Mouse (Mus musculus): Measurements from ENCODE around the gene 4930519G04Rik.
"Not testable (repeated sequence)": the region's sequence is repeated elsewhere in the genome, so short reads cannot be mapped to it uniquely, and the experiment has no call there.

4930519G04Rik gene

DNA sequence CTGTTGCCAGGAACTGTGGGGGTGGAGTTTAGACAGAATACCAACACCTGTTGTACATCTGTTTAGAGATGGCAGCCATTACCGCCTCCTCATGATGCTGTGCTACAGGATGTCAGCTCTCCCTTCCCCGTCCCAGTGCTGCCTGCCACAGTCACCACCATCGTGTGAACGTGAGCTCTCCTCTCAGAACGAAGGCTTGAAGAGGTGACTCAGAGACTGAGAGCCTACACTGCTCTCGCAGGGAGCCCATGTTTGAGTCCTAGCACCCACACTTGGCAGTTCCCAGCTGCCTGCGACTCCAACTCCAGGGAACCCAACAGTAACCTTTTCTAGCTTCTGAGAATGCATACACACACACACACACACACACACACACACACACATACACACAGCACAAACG, 61.4 kb downstream of the 4930519G04Rik start:
- no peak for DNase-seq

DNA sequence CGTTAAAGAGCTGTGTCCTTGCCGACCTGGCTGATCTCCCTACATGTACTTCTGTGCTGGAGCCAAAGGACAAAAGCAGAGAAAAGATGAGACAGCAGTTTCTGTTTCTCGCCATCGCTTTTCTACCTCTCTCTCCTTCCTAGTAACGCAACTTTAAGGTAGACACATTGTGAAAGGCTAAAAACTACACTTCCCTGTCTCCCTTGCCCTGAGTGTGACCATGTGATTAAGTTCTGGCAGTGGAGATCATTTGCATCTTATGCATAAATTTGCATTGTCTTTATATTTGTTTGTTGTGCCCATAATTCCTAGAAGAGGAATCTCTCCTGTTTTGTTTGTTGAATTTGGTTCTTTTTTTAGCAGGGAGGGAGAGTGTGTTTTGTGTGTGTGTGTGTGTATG, 62.4 kb downstream of the 4930519G04Rik start:
- no peak for DNase-seq

DNA sequence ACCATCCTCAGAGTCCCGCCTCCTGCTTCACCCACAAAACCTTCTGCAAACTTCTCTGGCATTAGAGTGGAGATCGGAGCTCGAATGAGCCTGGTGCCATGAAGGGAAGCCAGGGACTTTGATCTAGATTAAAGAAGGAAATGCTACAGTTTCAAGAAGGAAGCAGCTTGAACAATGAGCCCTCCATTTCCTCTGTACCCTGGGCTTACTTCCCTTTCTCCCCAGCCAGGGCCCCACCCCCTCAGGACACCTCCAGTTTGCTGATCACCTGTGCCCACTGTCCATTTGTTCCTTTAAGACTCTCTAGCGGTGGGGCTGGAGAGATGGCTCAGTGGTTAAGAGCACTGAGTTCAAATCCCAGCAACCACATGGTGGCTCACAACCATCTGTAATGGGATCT, 63.3 kb downstream of the 4930519G04Rik start:
- DNase-seq: peak; percentile 36 to 42

DNA sequence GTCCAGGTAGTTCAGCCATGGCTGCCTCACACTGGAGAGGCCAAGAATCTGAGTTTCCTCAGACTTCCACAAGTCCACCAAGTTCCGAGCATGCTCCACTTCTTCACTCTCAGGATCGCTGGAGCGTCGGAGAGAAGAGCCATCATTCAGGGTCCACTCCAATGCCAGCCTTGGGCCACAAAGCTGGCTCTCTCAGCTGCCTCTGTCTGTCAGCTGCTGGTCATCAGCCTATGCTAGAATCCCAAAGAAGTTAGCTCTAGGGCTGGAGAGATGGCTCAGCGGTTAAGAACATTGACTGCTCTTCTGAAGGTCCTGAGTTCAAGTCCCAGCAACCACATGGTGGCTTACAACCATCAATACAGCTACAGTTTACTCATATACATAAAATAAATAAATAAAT, 63.9 kb downstream of the 4930519G04Rik start:
- not testable (repeated sequence) for DNase-seq

DNA sequence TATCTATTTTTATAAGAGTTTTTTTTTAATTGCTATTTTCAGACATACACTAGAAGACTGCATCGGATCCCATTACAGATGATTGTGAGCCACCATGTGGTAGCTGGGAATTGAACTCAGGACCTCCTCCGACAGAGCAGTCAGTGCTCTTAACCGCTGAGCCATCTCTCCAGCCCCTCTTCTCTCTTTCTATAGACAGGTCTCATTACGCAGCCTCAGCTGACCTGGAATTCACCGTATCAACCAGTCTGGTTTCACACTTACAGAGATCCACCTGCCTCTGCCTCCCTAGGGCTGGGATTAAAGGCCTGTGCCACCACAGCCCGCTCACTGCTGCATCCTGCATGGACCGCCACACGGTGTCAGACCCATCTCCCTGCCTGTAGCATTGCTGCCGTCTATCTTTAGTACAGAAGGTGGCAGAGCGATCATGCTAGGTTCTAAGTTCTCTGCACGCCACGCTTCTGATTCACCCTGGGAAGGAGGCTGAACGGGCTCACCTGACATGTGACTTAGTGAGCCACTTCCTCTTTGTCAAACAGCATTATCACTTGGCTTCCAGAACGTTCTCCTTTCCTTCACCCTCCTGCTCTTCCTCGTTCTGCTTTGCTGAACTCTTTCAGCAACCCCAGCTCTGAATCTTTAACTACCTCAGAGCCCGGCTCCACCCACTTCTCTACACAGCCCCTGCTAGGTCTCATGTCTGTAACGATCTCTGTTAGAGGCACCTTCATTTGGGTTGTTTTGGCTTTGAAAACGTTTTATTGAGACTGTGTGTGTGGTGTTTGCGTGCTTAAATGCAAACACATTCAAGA, 68.3 kb downstream of the 4930519G04Rik start:
- DNase-seq: peak; percentile 33 to 42

DNA sequence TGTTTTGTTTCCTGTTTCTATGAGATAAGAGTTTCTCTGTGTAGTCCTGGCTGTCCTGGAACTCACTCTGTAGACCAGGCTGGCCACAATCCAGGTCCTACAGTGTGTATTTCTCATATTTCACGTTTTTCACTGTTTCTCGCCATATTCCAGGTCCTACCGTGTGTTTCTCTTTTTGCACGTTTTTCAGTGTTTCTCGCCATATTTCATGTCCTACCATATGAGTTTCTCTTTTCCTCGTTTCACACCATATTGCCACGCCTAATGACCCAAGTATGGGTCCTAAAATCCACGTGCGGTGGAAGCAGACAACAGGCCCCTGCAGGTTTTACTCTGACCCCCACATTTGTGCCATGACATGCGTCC, 68.9 kb downstream of the 4930519G04Rik start:
- no peak for DNase-seq

DNA sequence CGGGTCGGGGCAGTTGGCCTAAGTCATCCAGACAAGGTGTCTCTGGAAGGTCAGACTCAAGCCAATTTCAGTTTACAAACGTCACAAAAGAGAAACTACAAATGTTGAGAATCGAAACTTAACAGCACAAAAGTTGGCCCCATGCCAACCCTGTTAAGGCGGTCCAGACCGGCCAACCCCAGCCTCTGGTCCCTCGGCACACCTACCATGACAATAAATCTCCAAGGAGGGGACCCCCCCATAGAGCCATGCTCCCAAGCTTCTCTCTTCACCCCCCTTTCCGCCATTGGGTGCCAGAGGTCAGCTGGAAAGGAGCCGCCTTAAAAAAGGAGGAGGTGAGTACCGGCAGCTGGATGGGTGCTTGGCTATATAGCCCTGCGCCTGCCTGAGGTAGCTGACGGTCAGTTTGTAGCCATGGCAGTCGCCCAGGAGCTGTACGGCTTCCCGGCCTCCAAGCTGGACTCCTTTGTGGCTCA, 69.6 kb downstream of the 4930519G04Rik start, which contains the start of gene Oasl1:
Gene Oasl1, plus strand, starts transcription at position 243 of the 476 bp plus-strand sequence.
- peak; percentile 58 to 65 for DNase-seq

DNA sequence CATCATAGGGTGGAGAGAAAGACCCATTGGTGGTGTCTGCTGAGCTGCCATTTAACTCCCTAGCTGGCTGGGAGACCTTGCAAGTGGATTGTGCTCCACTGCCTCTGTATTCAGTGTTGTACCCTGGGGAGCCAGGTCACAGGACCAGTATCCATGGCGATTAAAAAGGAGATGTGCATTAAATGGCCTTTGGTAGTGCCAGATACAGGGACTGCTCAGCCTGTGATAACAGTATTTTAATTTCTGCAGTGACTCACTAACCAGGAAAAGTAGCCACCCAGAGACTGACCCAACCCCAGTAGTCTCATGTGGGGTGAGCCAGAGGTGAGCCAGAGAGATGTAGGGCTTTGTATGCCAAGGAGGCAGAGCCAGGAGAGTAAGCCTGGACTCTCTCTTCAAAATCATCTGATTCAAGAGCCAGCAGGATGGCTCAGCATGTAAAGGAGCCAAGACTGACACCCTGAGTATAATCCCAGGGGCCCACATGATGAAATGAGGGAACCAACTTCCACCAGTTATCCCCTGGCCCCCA, 72.8 kb downstream of the 4930519G04Rik start:
- DNase-seq: no peak

DNA sequence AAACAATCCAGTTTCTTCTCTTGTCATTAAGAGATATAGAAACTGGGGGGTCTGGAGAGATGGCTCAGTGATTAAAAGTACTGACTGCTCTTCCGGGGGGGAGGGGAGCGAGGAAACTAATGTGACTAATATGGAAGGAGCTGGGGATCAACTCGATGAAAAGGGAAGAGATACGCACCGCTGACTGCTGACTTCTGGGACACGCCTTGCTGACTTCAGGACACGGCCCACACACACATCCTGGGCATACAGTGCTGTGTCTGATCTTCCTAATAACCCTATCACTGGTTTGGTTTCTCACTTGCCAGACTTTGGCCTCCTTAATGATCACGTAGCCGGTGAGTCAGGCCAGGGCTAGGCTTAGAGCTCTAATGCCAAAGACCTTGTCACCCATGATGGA, 73.3 kb downstream of the 4930519G04Rik start:
- DNase-seq: no peak

DNA sequence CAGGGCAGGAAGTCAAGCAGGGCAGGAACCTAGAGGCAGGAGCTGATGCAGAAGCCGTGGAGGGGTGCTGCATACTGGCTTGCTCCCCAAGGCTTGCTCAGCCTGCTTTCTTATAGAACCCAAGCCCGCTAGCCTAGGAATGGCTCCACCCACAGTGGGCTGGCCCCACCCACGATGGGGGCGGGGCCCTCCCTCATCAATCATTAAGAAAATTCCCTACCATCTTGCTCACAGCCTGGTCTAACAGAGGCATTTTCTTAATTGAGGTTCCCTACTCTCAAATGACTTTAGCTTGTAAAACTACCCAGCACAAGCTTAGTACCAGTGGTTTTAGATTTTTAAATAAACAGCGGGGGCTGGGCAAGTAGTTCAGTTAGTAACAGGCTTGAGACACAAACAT, 78.2 kb downstream of the 4930519G04Rik start:
- DNase-seq: no peak

DNA sequence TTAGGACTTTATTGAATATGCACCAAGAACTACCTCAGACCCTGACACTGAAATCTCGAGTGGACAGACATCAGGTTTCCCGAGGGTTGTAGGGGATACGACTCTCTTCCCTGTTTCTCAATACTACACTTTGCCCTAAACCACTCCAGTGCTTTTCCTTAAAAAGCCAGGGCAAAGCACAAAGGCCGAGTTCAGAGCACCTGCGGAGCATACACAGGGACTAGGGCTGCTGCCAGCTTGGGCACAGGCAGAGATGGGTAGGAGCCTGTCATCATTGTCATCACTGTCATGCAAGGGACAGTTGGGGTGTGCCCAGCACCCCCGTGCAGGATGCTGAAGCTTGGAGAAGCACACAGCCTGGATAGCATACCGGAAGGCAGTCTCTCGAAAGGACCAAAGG, 79.7 kb downstream of the 4930519G04Rik start:
- no peak for DNase-seq
